Mouse (Mus musculus): ENCODE measurements around the gene Bmf.
"Not testable (repeated sequence)": the region's sequence is repeated elsewhere in the genome, so short reads cannot be mapped to it uniquely, and the experiment has no call there.

Gene Bmf

DNA sequence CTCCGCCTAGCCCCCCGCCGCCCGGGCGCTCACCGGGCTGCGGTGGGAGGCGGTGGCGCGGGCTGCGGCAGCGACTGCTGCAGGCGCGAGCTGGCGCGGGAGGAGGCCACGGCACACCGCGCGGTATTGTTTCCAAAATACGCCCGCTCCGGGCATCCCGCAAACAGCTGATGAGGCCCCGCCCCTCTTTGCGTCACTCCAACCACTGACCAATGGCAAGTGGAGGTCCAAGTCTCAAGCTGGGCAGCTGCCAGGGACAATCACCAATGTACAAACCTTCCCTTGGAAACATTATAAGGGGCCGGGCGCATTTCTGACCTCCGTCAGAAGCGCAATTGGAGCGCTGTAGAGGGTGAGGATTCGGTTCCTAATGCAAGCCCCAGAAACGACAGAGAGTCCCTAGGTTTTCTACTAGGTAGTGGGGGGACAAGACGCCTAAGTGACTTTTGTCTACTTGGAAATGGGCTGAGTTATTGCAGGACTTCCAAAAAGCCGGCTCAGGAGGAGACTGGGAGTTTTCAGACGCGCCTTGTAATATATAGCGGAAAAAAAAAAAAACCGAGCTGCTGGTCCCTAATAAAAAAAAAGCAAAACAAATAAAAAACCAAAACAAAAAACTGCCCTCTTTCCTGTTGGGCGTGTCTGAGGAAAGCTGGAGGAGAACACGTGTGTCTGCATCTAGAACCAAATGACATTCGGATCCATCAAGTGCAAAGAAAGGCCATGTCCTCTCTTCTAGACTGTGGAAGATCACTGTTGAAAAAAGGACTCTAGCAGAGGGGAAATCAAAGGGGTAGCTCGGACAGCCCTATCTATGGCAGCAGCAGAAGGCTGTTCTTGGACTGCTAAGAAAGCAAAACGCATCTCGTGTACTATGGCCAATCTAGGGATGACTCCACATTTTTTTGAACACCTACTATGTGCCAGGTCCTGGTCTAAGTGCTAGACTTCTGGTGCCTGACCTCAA lies at the start of gene Bmf:
TSS of gene Bmf (minus strand) at position 181 of the 967 bp plus-strand sequence.
- DNase-seq (ENCODE audit: low read depth, low spot score) = peak; percentile 97

DNA sequence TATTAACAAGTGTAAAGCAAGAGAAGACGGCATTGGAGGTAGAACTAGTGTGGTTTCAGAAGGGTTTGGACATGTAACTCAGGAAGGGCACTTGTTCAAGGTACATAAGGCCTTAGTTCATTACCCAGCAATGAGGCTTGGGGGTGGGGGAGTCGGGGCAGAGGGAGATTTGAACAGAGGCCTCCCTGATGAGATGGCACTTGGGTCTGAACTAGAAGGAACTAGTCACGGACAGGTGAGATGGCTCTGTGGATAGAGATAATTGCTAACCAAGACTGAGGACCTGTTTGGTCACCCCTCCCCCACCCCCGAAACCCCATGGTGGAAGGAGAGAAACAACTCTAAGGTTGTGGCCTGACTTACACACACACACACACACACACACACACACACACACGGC lies 49.6 kb upstream of the Bmf start:
- DNase-seq (ENCODE audit: low read depth, low spot score) = no peak

DNA sequence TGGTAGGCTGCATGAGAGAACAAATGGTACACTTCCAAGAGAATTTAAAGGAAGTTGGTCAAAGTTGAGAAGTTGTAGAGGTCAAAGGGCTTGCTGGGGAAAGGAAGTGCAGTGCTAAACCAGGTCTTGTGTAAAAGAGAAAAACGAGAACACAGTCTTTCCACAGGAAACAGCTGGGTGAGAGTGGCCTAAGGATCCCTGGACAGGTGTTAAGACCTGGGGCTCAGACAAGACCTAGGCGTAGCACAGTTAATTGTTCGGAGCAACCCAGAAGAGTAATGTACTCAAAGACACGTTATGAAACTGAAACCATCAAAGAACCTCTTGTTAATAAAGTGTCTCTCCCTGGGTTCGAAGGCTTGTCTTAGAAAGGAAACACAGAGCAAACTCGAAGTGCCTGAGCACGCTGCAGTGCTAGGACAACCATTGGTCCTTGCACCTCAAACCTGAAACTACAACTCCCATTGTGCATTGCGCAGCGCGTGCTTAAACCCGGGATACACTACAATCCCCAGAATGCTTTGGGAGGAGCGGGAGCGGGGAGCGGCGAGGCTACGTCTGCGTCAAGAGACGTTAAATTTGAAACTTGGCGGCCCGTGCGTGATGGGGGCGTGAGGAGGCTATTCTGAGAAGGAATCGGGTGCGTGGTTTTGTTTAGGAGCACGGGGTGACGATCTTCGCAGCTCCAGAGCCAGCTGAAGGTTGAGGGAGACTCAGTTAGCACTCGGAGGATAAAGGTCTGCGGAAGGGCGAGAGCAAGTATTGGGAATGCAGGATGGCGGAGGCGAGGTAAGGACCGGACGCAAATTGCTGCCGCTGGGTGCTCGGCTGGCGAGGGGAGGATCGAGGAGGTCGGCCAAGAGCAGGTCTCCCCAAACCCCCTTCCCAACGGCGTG lies 48.4 kb upstream of the Bmf start, which contains the start of gene Bub1b:
TSS of gene Bub1b (plus strand) at position 539 of the 896 bp plus-strand sequence.
- peak; percentile 90 for DNase-seq (ENCODE audit: low read depth, low spot score)

DNA sequence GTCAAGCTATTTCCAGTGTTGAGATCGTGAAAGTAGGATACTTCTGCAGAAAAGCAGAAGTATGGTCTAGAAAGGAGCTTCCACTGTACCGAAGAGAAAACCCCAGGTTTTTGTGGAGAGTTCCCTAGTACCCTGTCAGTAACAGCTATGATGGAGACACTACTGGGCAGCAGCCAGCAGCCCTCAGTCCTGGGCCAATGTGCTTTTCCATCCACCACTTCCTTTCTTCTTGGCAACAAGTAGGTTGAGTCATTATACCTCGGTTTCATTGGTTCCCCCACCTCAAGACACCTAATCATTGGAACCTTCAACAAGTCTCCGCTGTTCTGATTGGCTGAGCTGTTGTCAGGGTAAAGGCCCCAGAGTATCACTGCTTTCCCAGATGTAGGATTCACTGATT lies 41.6 kb upstream of the Bmf start:
- DNase-seq (ENCODE audit: low read depth, low spot score) = no peak

- no peak for DNase-seq (ENCODE audit: low read depth, low spot score)
Measured at GRCm38 (mm10) chr2:118587686-118588085, 38.2 kb upstream of the Bmf start.

GRCm38 (mm10) chr2:118586013-118586412 lies 36.5 kb upstream of the Bmf start:
- no peak for DNase-seq (ENCODE audit: low read depth, low spot score)

GRCm38 (mm10) chr2:118573135-118573534 lies 23.6 kb upstream of the Bmf start:
- DNase-seq (ENCODE audit: low read depth, low spot score) = no peak

DNA sequence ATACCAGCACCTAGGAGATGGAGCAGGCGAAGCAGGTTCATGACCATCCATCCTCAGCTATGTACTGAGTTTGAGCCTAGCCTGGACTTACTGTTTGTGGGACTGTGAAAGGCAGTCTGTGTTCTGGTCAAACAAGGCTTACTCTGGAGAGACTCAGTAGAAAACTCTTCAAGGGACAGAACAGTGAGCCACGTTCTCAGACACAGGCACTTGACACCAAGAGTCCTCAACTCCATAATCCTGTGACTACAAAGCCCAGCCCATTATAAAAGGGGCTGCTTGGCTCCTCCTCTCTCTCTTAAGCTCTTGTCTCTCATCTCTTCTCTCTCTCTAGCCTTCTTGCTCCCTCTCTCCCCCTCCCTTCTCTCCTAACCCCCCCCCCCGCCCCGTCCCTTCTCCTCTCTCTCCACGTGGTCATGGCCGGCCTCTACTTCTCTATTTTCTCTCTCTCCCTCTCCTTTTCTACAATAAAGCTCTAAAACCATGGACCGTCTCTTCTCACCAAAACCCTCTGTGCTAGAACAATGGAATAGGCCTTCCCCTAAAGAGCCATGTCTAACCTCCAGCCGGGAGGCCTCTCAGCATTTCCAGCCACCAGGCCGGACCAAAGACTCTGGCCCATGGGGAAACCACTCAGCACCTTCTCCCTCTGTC lies 22.8 kb upstream of the Bmf start:
- no peak for DNase-seq (ENCODE audit: low read depth, low spot score)

GRCm38 (mm10) chr2:118570939-118571338 lies 21.5 kb upstream of the Bmf start:
- no peak for DNase-seq (ENCODE audit: low read depth, low spot score)

DNA sequence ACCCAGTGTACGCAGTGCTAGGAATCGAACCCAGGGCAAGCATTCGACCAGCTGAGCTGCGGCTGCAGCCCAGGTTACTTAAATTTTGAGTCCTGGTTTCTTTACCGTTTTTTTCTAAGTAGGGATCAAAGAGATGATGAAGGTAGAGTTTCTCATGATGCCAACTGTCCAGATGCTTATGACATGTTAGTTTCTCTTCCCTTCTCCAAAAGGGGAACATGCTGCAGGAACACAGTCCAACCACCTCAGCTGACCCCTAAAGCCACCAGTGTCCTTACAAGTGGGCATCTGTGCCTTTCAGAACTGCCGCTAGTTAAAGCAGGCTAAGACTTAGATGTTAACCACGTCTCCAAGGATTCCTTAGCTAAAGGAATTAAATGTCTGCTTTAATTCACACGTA lies 17.7 kb upstream of the Bmf start:
- DNase-seq (ENCODE audit: low read depth, low spot score) = no peak

DNA sequence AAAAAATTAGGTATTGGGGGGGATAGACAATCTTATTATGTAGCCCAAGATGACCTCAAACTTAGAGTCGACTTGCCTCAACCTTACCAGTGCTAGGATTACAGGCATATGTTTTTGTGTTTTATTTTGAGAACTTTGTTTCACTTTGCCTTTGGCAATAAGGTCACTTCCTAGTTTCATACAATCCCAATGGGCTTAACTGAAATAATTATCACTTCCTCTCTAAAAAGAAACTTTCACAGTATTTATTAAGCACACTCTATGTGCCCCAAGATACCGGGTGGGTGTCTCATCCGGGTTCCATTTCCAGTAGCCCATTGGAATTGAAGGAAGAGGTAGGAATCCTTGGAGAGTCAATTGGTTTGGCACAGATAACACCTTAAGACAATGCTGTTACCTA lies 12.9 kb upstream of the Bmf start:
- DNase-seq (ENCODE audit: low read depth, low spot score) = no peak

- no peak for DNase-seq (ENCODE audit: low read depth, low spot score)
Measured at GRCm38 (mm10) chr2:118562015-118562414, 12.5 kb upstream of the Bmf start.

- DNase-seq (ENCODE audit: low read depth, low spot score) = no peak
Measured at GRCm38 (mm10) chr2:118558426-118558825, 8.9 kb upstream of the Bmf start.

- not testable (repeated sequence) for DNase-seq (ENCODE audit: low read depth, low spot score)
Measured at GRCm38 (mm10) chr2:118554356-118554990, 5.0 kb upstream of the Bmf start.

DNA sequence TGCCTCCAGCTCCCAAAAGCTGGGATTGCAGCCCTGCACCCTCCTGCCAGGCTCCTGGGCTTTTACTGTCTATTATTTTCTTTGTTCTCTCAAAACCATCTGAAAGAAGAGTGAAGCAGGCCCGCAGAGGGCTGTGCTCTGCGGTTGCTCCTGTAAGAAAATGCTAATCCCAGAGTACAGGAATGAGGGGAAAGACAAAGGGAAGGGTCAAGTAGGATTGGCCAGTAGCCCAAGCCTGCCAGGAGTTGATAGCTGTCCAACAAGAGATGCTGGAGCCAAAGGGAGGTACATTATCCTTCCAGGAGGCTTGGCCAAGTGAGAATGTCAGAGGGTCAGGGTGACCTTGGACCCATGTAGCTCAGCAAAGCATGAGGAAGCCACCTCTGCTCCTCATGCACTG lies 2.1 kb upstream of the Bmf start:
- DNase-seq (ENCODE audit: low read depth, low spot score) = no peak

- no peak for DNase-seq (ENCODE audit: low read depth, low spot score)
Measured at GRCm38 (mm10) chr2:118548421-118549221, 866 bp downstream of the Bmf start.

GRCm38 (mm10) chr2:118547541-118548016 lies 1.9 kb downstream of the Bmf start:
- DNase-seq (ENCODE audit: low read depth, low spot score) = no peak

DNA sequence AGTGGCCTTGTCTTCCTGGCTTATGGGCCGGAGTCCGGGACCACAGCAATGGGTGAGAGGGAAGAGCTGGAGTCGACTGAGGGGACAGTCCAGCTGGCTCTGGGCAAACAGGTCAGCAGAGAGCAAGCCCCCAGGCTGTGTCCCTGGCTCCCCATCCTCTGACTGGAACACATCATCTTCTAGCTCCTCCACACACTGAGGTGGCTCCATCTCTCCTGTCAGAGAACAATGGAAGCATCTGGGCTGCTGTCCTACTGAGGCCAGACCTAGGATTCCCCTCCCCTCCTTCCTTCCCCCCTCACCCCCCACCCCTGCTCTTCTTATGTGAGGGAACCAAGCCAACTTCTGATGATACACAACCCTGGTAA lies 2.7 kb downstream of the Bmf start:
- DNase-seq (ENCODE audit: low read depth, low spot score) = no peak

GRCm38 (mm10) chr2:118546104-118546797 lies 3.2 kb downstream of the Bmf start:
- DNase-seq (ENCODE audit: low read depth, low spot score) = no peak

All from embryo, embryonic 11.5 days (tissue).